Mouse (Mus musculus) kidney, postnatal 10 days (tissue): ENCODE results near the gene Mbtps1.

Source experiments
- DNase-seq: peaks from one replicate; pipeline ENCODE4 v3.0.0; 2021; ENCODE audit warnings: mixed read lengths

Gene Mbtps1

GRCm38 (mm10) chr8:119501598-119501997 lies 56.9 kb downstream of the Mbtps1 start, which contains the start of gene Slc38a8:
TSS of gene Slc38a8 (minus strand) at chr8:119501698.
- DNase-seq = no peak

GRCm38 (mm10) chr8:119499836-119500235 lies 58.7 kb downstream of the Mbtps1 start:
- DNase-seq = no peak

DNA sequence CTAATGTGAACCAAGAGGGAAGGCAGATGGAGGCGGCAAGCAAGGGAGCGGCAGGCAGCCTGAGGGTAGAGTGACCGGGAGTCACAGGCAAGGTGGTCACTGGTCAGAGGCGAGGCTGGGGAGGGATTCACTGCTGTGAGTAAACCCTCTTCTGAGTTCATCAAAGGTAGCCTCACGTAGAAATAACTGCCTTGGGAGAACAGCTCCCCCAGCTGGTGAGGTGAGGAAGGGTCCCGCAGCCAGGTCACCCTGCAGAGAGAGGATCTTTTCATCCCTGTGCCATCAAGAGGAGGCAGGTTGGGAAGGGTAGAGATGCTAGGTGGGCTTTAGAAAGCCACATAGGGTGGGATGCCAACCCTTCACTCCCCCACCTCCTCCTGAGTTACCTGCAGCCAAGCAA lies 61.7 kb downstream of the Mbtps1 start:
- DNase-seq = peak; percentile 63

- DNase-seq = no peak
Measured at GRCm38 (mm10) chr8:119487093-119487492, 71.4 kb downstream of the Mbtps1 start.

DNA sequence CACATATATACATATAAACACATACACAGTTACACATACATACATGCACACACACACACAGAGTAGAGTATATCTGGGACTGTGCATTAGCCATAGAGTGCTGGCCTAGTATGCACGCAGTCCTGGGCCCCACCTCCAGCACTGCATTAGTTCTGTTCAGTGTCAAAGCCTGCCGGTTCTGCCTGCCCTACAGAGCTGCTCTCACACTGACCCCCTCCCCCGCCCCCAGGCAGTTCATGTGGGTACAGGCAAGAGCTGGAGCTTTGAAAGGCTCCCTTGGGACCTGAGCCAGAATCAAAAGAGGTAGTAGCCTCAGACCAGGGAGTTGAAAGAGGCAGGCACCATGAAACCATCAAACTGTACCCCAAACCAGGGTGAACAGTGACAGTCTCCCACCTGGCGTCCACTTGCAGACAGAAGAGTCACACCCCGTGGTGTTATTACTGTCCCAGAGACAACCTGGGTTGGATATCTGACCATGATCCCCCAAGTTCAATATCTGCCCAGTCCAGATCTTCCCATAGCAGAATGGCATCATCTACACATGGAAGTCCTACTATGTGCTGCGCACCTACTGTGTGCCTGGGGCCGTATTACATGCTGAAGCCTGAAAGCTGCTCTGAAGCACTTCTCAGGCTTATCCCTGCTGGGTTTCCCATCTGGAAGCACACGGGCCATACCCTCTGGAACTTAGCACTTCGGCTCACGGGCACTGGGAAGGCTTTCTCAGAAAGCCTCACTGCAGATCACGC lies 74.2 kb downstream of the Mbtps1 start:
- no peak for DNase-seq

- no peak for DNase-seq
Measured at GRCm38 (mm10) chr8:119478684-119479083, 79.9 kb downstream of the Mbtps1 start.

DNA sequence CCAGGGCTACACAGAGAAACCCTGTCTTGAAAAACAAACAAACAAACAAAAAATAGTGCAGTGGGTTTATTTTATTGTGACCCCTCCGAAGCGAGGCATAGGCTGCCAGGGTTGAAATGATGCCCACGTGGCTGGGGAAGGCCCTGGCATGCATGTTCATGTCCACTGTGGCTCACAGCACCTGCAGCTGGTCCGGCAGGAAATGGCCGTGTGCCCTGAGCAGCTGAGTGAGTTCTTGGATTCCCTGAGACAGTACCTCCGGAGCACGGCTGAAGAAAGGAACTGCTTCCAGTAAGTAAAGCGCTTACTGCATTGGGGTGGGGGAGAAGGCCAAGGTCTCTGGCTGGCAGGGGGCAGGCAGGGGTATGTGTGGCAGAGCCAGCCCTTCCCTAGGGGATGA lies 90.4 kb downstream of the Mbtps1 start:
- no peak for DNase-seq

- DNase-seq = no peak
Measured at GRCm38 (mm10) chr8:119466794-119467193, 91.7 kb downstream of the Mbtps1 start.

GRCm38 (mm10) chr8:119466105-119466504 lies 92.4 kb downstream of the Mbtps1 start:
- peak; percentile 41 for DNase-seq

DNA sequence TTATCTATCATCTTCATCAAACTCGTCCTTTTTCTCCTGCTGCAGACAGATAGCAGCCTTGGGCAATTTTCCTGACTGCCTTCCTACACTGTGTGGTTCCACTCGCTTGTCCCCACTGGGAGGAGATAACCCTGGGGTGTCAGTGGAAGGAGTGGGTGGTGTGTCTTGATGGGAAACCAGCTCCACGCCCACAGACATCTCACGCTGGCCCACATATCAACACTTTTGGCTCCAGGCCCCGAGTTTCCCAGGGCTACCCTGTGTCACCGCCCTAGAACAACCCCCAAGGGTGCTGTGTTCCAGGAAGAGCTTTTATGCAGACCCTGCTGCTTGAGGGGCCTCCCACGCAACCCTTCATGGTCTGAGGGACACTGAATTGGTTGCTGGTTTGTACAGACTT lies 94.8 kb downstream of the Mbtps1 start:
- DNase-seq = no peak

- no peak for DNase-seq
Measured at GRCm38 (mm10) chr8:119461356-119461755, 97.2 kb downstream of the Mbtps1 start.

DNA sequence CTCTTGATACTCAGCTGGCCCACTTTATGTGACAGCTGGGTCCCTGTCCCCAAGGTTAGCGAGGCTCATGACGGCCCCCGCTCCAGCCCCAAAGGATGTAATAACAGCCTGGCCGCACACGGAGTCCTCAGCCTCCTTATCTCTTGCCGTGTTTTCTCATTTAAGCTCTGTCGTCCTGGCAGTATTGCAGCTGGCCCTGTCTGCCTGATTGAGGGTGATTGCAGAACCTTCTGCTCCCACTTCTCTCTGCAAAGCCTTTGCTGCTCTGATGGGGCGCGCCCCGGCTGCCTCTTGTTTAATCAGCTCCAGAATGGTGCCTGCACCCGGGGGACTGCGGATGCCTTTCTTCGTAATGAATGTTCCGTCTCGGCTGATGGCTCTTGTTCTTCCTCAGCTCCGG lies 98.8 kb downstream of the Mbtps1 start:
- DNase-seq = no peak
